Mouse (Mus musculus): ENCODE results near the gene Setmar. TPM values are rescaled to one million over a fixed set of nuclear protein-coding genes. Genes with fewer than 3 reads are reported as not detected.

The Setmar gene
- 1 to 10 TPM; 4.2 to 4.6 TPM for total RNA-seq (2021)

GRCm38 (mm10) chr6:108064918-108065526 is at the start of gene Setmar:
Setmar (plus strand) TSS chr6:108065045.
- peak; percentile 98 for DNase-seq

- DNase-seq, result no peak
These were observed 43.2 kb upstream of the Setmar start for GRCm38 (mm10) chr6:108021646-108022045.

- DNase-seq, result peak; percentile 48
These were observed 9.8 kb upstream of the Setmar start for GRCm38 (mm10) chr6:108055041-108055440.

- DNase-seq, result no peak
These were observed 8.9 kb upstream of the Setmar start for GRCm38 (mm10) chr6:108055946-108056345.

GRCm38 (mm10) chr6:108057353-108057752 is 7.5 kb upstream of the Setmar start:
- DNase-seq, result no peak

GRCm38 (mm10) chr6:108058066-108058465 is 6.8 kb upstream of the Setmar start:
- no peak for DNase-seq

GRCm38 (mm10) chr6:108061121-108061520 is 3.7 kb upstream of the Setmar start:
- no peak for DNase-seq

GRCm38 (mm10) chr6:108065583-108065982 is 738 bp downstream of the Setmar start:
- peak; percentile 86 for DNase-seq

GRCm38 (mm10) chr6:108070947-108071346 is 6.1 kb downstream of the Setmar start:
- DNase-seq, result no peak

- DNase-seq, result no peak
These were observed 8.2 kb downstream of the Setmar start for GRCm38 (mm10) chr6:108073071-108073470.

GRCm38 (mm10) chr6:108073931-108074330 is 9.1 kb downstream of the Setmar start:
- no peak for DNase-seq

GRCm38 (mm10) chr6:108074624-108075023 is 9.8 kb downstream of the Setmar start:
- no peak for DNase-seq

- DNase-seq, result no peak
These were observed 11.0 kb downstream of the Setmar start for GRCm38 (mm10) chr6:108075857-108076256.

- DNase-seq, result no peak
These were observed 26.5 kb downstream of the Setmar start for GRCm38 (mm10) chr6:108091296-108091695.

GRCm38 (mm10) chr6:108092646-108093045 is 27.8 kb downstream of the Setmar start:
- no peak for DNase-seq

- no peak for DNase-seq
These were observed 28.6 kb downstream of the Setmar start for GRCm38 (mm10) chr6:108093449-108093848.

GRCm38 (mm10) chr6:108095445-108095844 is 30.6 kb downstream of the Setmar start:
- DNase-seq, result no peak

GRCm38 (mm10) chr6:108098171-108098845 is 33.5 kb downstream of the Setmar start:
- peak; percentile 75 for DNase-seq

- DNase-seq, result no peak
These were observed 34.0 kb downstream of the Setmar start for GRCm38 (mm10) chr6:108098846-108099217.

GRCm38 (mm10) chr6:108101936-108102830 is 37.3 kb downstream of the Setmar start:
- DNase-seq, result peak; percentile 33

GRCm38 (mm10) chr6:108107376-108107775 is 42.5 kb downstream of the Setmar start:
- DNase-seq, result no peak

GRCm38 (mm10) chr6:108110336-108110735 is 45.5 kb downstream of the Setmar start:
- no peak for DNase-seq

GRCm38 (mm10) chr6:108111693-108112092 is 46.8 kb downstream of the Setmar start:
- DNase-seq, result no peak
